In genomic region chr6:4904055-4904450, GRCm38 (mm10) we compare ENCODE assay signal across 8 mouse cellular contexts. TPM values are rescaled to one million over a fixed set of nuclear protein-coding genes. Genes with fewer than 3 reads are reported as not detected.
DNase-seq lines count a peak whose midpoint lies in the region.

No protein-coding gene starts in this region.

- peak; percentile 33 for DNase-seq in right cerebral cortex, postnatal 25 days
- no peak for DNase-seq in right cerebral cortex, adult 18-20 months
- peak; percentile 52 for DNase-seq in embryo, embryonic 11 days
- DNase-seq in heart, postnatal 36 days = peak; percentile 20 to 36
- peak; percentile 17 for DNase-seq in layer of hippocampus, adult 9-11 months
- no peak for DNase-seq in midbrain, embryonic 10.5 days (ENCODE audit: low spot score)
- DNase-seq in spleen, postnatal 36 days (ENCODE audit: low spot score in 2 of 2) = no peak
- no peak for DNase-seq in ovary, adult 18-20 months (ENCODE audit: low spot score)

- H3K27ac ChIP-seq in midbrain, embryonic 10.5 days (replicated peaks) = peak overlapping the region; percentile 99

- no peaks in the 10 kb centered on the region for H3K9me3 ChIP-seq in midbrain, embryonic 10.5 days (replicated peaks)

- intact Hi-C loops in heart, postnatal 36 days (cut with DNase I) = loop anchor here (5.0 to 10.0 kb wide), 3 partner anchors 208 to 481 kb away; partner anchors contain the start of genes Asb4 and Casd1

- peaks cover 17% of the 10 kb centered on the region for H3K36me3 ChIP-seq in midbrain, embryonic 10.5 days

- H3K4me1 ChIP-seq in midbrain, embryonic 10.5 days = peaks cover 56% of the 10 kb centered on the region

- WGBS in midbrain, embryonic 10.5 days = 6% methylated on average over 9 of the region's 9 CpGs

- H3K27me3 ChIP-seq in midbrain, embryonic 10.5 days (ENCODE audit: low read depth, poor library complexity, severe bottlenecking) = no peaks in the 10 kb centered on the region

- peak overlapping the region; percentile 76 for H3K4me3 ChIP-seq in midbrain, embryonic 10.5 days

RNA-seq across cellular contexts. Expression of gene Ppp1r9a, which starts 1.3 kb away (rescaled TPM):
- 10 to 100 TPM; 12.1 to 13.3 TPM for total RNA-seq in heart, postnatal 36 days (2021)
- polyA plus RNA-seq in midbrain, embryonic 10.5 days (2016; fragmentation: Nextera tagmentation; extraction: Ambion mirVana) = 17.6 and 18.7 TPM in 2 replicates

Comparison
In these comparisons a context has a peak if more than half of its experiments do, and no peak if none do; other contexts are left out.
1. DNase-seq: peak in right cerebral cortex, postnatal 25 days (single experiment), embryo, embryonic 11 days (single experiment), heart, postnatal 36 days (2 of 2) and layer of hippocampus, adult 9-11 months (single experiment); none in right cerebral cortex, adult 18-20 months (single experiment), midbrain, embryonic 10.5 days (single experiment), spleen, postnatal 36 days (0 of 2) and ovary, adult 18-20 months (single experiment).